Mouse (Mus musculus) urinary bladder, postnatal 25 days (tissue): ENCODE results near the gene Dus2.
"Not testable (repeated sequence)": the region's sequence is repeated elsewhere in the genome, so short reads cannot be mapped to it uniquely, and the experiment has no call there.

Experiments used
- DNase-seq: peaks from one replicate; pipeline ENCODE4 v3.0.0; 2022; ENCODE audit warnings: low spot score

Dus2 gene

DNA sequence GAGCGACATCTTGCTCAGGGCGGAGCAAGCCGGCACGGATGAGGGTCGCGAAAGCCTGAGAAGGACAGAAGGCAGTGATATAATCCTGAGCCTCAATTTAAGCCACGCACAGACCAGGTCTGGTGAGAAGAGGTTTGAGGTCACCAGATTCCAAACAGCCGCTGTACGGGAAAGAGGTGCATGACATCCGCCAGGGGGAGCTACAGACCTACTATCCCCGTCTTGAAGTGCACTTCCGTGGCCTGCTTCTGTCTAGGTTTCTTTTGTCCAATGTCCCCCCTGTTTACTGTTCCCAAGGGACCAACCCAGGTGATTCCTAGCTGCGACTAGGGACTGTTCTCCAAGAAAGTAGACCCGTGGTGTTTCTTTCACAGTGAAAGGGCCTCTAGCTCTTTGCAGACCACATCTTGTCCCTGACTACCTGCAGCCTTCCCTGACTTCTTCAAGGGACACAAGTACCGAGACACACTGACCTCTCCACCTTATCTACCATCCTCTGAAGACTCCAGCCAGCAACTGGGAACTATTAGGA lies at the start of gene Dus2:
TSS of gene Dus2 (plus strand) at position 482 of the 532 bp plus-strand sequence.
- peak; percentile 90 for DNase-seq

DNA sequence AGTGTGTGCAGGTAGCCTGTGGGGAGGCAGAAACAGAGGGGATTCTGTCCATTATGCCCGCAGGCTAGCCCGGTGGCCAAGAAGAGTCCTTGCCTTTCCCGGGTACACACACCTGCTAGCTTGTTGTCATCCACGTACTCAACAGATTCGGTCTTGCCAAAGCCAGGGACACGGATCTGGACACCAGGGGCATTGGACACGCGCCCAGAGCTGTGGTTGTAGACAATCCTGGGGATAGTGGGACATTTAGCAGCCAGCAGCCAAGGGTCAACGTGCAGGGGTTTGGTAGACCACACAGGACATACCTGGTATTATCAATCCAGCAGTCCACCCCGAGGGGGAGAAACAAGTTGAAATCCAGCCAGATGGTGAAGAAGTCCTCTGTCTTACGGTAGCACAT lies 49.1 kb upstream of the Dus2 start:
- no peak for DNase-seq

DNA sequence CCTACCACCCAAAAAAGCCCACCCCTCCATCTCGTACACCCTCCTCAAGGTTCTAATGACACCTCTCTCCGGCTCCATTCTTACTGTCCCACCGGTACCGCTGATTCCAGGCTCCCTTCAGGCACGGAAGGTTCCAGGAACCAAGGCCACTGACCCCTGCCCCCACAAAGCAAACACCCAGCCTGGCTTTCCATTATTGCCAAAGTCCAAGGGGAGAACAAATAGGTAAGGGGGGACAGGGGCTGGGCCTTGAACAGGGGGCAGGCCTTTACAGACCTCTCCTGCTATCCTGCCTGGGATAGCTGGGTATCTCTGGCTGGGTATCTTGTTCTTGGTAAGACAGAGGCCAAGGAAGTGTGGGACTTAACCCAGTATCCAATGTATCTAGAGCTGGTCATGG lies 48.6 kb upstream of the Dus2 start:
- DNase-seq = no peak

DNA sequence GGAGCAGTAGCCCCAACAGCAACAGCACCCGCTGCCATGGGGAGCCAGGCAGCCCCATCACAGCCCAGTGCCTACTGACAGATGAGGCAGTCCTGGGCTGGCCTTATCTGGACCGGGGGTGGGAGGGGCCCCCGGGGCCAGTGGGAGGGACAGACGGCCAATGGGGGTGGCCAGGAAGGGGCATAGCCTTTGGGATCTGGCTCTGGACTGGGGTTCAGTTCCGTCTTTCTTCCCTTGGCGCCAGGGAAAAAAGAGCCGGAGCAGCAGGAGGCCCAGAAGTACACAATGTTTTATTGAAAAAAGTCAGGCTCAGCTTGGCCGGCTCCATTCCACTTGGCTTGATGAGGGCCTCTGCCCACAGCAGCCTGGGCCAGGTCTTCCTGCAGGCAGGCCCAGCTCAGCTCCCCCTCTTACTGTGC lies 47.8 kb upstream of the Dus2 start, which contains the start of gene Lcat:
TSS of gene Lcat (minus strand) at position 62 of the 419 bp plus-strand sequence.
- DNase-seq = no peak

DNA sequence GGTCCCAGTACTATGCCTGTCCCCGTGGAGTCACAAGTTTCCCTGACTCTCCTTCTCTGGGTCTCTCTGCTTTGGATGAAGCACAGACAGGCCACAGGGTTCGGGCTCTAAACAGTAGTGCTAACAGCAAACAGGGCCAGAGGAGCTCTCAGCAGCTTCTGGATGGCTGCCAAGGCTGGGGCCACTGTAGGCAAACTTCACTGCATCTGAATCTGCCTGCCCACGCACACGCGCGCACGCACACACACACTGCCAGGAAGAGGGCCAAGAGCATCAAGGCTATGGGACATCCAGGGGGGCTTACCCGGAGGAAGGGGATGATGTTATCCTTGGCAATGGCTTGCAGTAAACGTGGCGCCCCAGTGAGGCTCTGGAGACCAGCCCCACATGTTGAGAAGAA lies 41.8 kb upstream of the Dus2 start:
- no peak for DNase-seq

DNA sequence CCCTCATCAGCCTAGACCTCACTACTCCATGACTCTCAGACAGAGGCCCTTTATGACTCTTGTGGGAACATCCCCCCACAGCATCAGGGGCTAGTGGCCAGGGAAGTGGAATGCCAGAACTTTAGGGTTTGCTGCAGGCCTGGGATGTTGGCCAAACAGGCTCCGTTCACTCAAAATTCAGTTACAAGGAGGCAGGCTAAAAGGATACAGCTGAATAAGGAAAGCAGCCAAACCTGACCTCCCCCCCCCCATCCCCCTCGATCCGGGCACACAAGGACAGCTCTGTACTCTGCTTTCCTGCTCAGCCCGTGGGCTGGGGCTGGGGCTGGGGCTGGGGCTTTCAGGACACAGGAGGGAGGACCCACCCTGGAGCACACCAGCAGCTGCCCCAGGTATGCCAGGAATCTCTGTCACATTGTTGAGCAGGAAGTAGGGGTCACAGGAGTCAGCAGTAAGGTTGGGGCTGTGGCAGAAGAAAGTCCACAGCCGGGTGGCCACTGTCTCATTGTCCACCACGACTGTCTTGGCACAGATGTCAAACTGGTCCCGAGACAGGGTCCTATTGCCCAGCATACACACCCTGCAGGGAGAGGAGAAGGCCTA lies 40.0 kb upstream of the Dus2 start:
- DNase-seq = no peak

DNA sequence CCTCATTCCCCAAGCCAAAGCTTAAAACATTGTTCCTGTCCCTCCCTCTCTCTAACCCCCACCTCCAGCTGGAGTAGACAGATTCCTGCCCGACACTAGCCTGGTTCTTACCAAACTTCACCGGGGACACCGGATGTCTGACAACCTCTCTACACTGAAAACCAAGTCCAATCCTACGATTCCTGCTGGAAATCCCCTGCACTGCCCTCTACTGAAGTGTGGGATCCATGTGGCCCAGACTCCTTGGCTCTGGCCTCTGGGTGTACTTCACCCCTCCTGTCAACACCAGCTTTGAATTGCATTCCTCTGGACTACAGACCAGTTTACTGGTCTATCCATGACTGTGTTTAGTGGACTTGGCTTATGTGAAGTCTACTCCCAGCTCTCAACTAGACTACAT lies 34.6 kb upstream of the Dus2 start:
- DNase-seq = no peak

DNA sequence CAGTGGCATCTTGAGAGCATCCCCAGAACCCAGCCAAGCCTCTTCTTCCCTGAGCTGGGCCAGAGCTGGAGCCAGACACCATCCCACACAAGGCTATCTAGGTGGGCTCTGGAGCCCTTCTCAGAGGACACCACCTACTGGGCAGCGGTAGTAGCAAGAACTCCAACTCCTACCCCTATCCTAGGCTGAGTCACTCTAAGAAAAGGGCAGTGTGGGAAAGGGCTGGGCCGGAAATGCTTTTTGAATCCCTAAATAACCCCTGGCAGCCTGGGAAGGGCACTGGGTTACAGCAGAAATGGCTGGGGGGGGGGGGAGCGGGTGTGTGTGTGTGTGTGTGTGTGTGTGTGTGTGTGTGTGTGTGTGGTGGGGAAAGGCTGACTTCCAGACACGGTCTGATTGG lies 33.3 kb upstream of the Dus2 start:
- DNase-seq = no peak

DNA sequence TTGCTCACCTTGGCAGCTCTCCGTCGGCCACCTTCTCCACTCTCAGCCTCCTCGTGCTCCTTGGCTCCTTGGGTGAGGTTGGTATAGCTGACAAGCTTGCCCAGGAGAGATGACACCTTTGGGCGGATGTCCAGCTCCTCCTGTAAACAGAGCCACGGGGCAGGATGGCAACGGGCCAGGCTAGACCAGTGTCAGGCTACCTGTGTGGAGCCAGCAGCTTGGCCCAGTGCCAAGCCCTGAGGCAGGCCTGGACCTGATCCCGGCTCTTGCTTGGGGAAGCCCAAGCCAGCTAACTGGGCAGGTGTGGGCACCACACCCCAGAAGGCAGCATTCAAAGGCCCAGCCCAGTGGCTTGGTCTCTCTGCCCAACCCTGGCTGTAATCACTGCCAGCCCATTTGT lies 31.8 kb upstream of the Dus2 start:
- DNase-seq = peak; percentile 76

DNA sequence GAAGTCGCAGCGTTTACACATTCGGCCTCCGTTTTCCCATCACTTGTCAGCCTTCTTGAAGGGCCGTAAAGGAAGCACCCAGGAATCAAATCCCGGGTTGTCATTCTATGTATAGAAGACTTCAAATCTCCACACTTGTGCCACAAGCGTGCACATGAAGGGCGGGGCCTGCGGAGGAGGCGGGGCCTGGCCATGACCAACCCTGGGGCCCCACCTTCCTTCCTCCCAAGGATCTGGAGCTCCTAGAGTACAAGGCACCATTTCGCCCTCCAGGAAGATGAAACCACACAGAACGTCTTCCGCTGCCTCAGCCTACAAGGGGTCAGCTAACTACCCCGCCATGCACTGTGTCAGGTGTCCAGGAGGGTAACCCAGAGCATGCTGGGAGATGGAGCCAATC lies 30.0 kb upstream of the Dus2 start:
- no peak for DNase-seq

DNA sequence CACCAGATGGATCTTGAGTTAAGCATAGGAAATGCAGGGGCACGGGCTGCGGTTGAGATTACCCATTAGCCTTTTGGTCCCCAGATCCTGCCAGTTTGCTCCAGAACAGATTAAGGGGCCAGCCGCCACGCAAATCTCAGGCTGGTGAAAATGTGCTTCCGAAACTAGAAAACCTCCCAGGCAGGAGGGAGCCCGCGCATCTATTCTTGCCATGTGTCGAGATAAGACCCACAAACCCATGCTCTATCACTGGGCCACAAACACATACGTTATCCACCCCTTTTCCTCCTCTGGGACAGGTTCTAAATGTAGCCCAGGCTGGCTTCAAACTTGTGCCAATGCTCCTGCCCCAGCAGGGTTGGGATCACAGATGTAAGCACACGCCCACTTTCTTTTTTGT lies 29.6 kb upstream of the Dus2 start:
- no peak for DNase-seq

DNA sequence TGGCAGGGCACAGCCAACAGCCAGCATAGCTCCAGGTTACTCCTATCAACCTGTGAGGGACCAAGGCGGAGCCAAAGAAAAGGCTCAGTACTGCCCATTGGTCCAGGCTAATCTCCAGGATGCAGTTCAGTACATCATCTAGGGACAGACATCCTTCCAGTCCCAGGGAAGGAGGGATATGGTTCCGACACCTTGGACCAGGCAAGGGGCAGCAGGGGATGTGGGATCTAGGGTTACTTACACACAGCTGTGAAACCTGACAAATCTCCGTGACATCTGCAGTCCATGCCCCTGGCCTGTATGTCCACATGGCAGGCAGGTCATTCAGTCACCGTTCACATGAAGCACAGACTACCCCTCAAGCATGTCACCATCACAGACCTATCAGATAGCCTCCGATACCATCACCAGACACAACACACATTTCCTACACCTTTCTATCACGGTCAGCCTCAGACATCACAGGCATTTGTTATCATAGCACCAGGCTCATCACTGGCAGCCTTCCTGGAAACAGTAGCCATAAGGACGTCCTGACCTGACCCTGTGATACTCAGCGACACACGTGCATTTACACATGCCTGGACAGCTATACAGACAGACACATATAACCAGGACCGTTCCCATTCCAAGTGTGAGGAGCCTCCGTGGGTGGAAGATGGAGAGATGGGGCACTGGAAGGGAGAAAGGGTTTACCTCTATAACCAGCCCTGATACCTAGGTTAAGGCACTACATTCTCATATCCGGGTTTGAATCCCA lies 26.5 kb upstream of the Dus2 start:
- DNase-seq = no peak

DNA sequence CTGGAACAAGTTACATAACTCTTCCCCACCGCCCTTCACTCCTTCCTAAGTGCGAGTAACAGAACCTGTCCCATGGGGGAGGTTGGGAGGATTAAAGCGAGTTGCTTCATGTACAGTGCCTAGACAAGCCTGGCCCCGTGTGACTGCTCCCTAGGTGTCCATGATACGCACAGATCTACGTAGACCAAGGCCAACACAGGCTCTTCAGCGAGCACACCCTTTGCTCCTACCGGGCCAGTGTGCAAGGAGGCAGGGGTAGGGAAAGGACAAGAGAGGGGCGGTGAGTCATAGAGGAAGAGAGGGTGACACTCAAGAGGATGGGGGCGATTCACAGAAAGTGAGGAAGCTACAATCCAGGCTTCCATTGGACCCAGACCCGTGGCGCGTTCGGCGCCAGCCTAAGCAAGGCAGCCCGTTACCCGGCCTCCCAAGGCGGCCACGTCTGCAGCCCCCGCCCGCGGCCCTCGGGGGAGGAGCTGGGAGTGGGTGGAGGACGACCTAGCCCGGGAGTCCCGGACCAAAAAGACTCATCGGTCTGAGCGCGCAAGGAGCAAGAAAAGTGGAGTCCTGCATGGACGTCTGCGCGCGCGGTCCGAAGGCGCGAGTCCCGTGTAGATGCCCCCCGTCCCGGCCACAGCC lies 25.8 kb upstream of the Dus2 start:
- DNase-seq = peak; percentile 48

DNA sequence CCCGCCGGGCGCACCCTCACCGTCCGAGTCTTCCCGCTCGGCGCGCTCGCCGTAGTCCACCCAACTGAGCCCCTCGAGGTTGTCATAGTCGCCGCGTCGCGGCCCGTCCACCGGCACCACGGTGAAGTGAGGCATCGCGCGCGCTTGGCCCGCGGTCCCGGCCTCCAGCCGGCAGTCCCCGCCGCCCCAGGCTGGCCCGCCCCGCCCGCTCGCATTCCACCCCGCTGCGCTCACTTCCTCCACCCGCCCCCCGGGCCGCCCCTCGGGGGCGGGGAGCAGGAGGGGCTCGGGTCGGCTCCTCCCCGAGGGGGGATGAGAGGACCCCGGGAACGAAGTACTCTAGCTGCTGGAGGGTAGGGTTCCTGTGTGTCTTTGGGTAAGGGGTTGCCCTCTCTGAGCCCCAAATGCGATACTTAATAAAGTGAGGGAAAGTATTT lies 25.2 kb upstream of the Dus2 start, which contains the start of gene Slc12a4:
TSS of gene Slc12a4 (minus strand) at position 193 of the 437 bp plus-strand sequence.
- DNase-seq = peak; percentile 72

DNA sequence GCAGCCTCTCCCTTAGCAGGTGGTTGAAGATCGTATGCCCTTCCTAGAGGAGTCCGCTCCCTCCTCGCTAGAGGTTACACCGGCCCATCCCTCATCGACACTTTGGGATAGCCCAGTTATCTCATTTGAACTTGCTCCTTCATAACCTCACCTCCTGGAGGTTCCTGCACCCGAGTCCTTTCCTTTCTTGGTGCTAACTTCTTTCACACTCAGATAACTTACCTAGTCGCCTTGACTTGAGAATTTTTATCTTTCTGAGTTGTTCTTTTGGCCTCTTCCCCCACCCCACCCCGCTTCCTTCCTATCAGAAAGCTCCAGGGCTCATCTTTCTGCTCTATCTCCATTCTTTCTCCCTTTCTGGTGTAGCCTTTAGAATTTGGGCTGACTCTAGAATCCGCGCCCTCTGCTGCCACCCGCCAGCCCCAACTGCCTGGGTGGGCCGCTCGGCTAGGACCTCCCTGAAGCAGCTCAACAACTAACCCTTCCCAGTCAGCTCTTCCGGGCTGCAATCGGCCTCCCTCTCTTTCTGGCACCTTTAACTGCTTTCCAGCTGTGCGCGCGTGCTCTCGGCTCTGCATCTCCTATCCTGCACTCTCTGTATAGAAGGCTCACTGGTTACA lies 24.3 kb upstream of the Dus2 start:
- no peak for DNase-seq

DNA sequence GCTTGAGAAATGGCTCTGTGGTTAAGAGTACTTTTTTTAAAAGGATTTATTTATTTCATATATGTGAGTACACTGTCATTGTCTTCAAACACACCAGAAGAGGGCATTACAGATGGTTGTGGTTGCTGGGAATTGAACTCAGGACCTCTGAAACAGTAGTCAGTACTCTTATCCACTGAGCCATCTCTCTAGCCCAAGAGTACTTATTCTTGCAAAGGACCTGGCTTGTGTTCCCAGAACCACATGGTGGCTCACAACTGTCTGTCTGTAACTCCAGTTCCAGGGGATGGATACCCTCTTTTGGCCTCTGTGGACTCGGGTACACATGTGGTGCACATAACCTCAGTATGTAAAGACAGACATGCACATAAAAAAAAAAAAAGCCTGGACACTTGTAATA lies 21.8 kb upstream of the Dus2 start:
- no peak for DNase-seq

DNA sequence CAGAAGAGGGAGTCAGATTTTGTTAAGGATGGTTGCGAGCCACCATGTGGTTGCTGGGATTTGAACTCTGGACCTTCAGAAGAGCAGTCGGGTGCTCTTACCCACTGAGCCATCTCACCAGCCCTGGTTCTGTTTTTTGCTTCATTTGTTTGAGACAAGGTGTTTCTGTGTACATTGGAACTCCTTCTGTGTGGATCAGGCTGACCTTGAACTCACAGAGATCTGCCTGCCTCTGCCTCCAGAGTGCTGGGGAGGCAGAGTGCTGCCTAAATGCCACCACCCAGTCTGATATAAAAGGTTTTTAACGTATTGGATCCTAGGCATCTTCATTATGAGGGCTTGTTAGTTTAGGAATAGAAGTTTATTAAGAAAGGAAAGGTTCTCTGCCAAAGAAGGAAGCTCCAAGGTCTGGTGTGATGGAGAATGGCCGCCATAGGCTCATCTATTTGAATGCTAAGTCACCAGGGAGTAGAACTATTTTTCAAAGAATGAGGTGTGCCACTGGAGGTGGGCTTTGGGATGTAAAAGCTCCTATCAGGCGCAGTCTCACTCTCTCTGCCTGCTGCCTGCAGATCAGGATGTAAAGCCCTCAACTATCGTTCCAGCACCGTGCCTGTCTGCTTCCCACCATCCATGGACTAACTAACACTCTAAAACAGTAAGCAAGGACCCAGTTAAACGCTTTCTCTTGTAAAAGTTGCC lies 20.0 kb upstream of the Dus2 start:
- DNase-seq = no peak

DNA sequence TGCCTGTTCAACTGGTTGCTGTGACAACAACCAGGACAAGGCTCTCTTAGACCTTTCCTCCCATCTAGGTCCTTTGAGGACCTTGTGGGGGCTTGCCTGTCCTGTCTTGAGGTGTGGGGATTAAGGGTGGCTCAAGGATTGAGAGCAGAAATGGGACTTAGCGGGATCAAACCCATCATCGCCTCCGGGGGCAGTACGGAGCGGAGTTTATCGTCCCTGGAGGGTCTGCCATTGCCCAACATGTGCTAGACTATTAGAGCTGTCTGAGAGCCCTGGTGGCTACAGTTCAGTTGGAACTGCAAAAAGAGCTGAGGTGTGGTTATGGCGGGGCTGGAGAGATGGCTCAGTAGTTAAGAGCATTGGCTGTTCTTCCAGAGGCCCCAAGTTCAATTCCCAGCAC lies 15.8 kb upstream of the Dus2 start:
- DNase-seq = no peak

DNA sequence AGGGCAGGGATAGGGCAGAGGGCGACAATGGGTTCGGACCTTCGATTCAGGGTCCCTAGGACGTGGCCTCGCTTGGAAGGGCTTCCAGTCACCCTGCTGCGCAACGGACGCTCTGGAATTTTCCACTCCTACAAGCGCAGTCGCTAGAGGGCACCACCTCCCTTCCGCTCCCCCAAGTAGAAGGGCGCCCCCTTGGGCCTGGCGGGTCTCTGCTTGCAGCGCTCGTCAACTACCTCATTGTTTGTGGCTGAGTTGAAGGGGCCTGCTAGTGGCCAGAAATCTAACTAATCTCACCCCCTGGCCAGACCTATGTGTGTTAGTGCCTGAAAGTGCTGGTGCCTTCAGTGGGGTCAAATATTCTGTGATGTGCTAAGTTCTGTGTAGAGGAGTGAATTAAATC lies 11.8 kb upstream of the Dus2 start, which contains the start of gene Dpep3:
TSS of gene Dpep3 (minus strand) at position 105 of the 400 bp plus-strand sequence.
- DNase-seq = no peak

DNA sequence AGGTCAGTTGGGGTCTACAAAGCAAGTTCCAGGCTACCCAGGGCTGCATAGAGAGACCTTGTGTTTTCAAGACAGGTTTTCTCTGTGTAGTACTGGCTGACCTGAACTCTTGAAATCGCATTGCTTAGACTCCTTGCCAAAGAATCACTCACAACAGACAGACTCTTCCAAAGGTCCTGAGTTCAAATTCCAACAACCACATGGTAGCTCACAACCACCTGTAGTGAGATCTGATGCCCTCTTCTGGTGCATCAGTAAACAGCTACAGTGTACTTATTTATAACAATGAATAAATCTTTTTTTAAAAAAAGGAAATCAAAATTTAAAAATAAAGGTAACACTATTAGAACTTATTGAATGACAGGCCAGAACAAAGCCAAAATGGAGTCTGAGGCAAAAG lies 10.0 kb upstream of the Dus2 start:
- no peak for DNase-seq

DNA sequence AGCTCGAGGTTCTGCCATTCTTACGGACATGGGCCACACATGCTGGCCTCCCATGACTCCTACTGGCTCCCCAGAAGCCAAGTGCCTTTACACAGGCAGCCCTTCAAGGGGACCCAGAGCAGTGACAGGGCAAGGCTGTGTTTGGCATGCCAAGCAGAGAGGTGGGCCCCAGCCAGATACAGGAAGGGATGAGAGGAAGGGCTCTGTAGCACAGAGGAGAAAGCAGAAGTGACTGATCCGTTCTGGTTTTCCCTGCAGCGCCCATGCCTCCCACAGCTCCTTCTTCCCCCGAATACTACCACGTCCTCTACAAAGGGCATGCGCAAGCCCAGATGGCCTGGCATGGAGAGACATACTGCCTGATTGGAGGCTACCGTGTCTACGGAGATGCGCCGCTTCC lies 7.7 kb upstream of the Dus2 start:
- not testable (repeated sequence) for DNase-seq

DNA sequence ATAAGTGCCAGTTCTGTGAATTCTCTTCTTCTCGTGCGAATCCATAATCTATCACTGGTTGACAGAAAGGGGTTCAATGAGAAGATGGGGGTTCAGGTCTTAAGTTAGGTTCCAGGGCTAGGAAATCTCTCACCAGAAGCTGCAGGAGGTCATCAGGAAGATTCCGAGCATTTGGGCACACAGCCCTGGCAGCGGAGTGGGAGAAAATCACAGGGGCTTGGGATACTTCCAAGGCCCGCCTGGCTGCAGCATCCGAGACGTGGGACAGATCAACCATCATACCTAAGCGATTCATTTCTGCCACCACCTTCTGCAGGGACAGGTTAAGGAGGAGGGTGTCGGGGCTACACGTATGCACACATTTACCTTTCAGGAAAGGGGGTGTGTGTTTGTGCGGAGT lies 2.6 kb upstream of the Dus2 start:
- DNase-seq = no peak
